Mouse (Mus musculus): Measurements from ENCODE around the gene Lpar3.

- no peak for TF ChIP-seq CTCF (conservative IDR thresholded peaks at IDR 0.05; ENCODE audit: low read length)
- TF ChIP-seq NANOG (IDR thresholded peaks at IDR 0.05; ENCODE audit: borderline replicate concordance, low read length), result no peak
- TF ChIP-seq POU5F1 (IDR thresholded peaks at IDR 0.05; ENCODE audit: borderline replicate concordance, low read length), result no peak
These were observed 81.7 kb downstream of the Lpar3 start for GRCm38 (mm10) chr3:146302451-146302850.

Measured in E14TG2a.4 (cell line).